Mouse (Mus musculus) right cerebral cortex, adult 18-20 months (tissue): ENCODE measurements at regions not wholly inside any gene's neighbourhood (a gene's known extent, or its start where the extent isn't known, plus 50 kb on each side); places are given as distances from the start of the nearest gene placed in this dataset.

Experiments used
- DNase-seq: peaks from one replicate; pipeline ENCODE4 v3.0.0; 2022; ENCODE audit warnings: mixed read lengths

DNA sequence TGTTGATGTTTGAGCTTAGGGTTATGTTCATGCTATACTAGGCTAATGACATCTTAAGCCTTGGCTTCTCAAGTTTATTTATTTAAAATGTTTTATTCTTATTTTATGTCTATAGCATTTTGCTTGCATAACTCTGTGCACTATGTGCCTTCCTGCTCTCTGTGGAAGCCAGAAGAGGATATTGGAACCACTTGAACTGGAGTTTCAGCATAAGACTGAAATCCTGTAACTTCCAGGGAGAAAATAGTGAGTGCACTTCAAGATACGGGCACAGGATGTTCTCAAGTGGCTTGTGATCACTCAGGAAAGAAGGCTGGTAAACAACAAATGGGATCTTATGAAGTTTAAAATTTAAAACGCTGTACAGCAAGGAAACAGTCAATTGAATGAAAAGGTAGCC is 257.0 kb upstream of the Gm10131 start:
- no peak for DNase-seq

DNA sequence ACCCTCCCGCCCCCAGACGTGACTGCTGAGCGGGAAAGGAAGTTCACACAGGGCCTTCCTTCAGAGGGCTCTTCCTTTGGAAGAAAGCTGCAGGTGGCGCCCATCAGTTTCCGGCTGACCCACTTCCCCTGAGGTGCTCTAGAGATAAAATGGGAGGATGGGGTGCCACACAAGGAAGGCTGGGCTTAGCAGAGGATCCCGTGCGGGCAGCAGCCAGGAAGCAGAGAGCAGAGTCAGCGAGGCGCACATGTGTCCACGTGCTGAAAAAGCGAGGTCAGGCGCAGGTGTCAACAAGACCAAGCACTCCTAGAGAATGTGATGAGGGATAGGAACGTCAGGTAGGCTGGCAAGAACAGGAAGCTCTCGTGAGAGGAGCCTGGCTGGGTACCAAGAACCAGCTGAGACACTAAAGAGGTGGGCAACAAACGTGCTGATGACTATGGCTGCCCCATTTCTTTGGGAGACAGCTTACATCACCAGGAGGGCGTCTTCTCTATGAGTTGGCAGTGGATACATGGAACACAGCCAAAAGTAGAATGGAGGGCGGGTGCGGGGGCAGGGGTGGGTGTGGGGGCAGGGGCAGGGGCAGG is 253.0 kb upstream of the Gm10131 start:
- no peak for DNase-seq

DNA sequence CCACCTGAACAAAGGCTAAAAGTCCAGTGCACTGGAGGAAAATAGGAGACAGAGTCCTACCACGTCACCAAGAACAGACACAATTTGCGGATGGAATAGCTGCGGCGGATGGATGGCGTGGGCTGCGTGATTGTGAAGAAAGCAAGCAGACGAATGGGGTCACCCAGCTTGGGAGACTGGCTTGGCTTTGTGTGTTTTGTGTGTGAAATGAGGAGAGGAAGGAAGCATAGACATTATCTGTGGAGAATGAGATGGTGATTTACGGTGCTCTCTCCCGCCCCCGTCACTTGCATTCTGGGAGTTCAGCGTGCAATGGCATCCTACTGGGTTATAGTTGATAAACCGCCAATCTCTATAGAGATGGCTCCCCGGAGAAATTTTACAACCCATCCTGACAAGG is 252.1 kb upstream of the Gm10131 start:
- no peak for DNase-seq

DNA sequence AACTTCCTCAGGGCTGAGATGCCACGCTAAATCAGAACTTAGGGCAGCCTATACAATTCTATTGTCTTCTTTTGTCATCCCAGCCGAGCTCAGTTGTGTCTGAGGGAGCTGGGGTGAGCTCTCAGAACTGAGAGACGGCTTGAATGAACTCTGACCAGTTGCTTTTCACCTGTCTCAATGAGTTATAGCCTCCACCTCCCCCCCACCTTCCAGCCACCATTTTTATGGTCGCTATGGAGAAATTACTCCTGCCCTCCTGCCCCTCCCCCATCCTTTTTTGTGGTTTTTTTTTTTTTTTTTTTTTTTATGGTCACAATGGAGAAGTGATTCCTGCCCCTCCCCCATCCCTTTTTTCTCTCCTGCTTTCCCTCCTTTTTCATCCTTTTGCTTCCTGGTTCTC is 251.6 kb upstream of the Gm10131 start:
- no peak for DNase-seq

DNA sequence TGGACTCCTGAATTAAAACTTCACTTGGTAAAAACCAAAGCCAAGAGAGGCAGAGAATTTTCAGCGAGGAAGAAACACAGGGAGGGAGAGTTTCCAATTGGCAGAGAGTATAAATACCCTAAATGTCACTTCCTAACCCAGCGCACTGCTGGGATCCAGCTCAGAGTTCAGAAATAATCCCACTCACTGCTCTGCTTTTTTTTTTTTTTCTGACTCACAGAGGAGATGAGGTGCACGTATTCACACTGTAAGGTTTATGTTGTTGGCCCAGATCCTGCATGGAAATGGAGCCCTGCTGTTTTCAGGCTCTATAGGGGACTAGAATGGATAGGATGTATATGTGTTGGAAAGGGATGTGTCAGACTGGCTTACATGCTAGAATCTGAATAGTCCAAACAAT is 249.8 kb upstream of the Gm10131 start:
- peak; percentile 24 for DNase-seq

DNA sequence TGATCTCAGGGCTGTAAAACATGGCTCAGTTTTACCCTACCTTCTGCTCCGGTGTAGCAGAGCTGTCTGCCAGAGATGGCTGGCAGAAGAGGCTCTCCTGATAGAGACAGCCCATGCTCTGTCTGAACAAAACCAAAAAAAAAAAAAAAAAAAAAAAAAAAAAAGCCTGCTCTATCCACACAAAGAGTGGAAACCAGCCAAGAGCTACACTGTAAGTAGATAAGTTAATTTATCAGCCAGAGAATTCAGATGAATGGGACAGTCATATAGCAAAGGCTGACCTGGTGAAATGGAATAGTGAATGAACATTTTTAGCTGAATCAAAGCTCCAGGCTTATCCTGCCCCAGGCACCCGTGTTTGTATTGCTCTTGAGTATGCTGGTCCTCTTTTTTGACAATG is 248.2 kb upstream of the Gm10131 start:
- no peak for DNase-seq

DNA sequence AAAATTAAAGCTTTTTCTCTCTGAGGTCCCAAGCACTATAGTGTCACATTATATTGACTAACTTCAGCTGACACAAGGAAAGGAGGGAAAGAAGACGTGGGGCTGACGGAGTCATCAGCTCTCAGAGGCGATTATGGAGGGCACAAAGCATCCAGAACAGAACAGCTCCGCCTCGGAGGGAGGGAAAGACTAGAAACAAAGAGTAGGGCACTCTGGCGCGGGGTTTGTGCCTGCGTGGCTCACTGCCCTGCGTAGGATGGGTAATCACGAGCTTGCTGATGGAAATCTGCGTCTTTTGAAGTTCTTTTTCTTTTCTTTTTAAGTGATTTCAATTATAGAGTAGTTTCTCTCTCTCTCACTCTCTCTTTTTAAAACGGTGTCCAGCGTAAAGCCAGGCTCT is 243.5 kb upstream of the Gm10131 start:
- no peak for DNase-seq

DNA sequence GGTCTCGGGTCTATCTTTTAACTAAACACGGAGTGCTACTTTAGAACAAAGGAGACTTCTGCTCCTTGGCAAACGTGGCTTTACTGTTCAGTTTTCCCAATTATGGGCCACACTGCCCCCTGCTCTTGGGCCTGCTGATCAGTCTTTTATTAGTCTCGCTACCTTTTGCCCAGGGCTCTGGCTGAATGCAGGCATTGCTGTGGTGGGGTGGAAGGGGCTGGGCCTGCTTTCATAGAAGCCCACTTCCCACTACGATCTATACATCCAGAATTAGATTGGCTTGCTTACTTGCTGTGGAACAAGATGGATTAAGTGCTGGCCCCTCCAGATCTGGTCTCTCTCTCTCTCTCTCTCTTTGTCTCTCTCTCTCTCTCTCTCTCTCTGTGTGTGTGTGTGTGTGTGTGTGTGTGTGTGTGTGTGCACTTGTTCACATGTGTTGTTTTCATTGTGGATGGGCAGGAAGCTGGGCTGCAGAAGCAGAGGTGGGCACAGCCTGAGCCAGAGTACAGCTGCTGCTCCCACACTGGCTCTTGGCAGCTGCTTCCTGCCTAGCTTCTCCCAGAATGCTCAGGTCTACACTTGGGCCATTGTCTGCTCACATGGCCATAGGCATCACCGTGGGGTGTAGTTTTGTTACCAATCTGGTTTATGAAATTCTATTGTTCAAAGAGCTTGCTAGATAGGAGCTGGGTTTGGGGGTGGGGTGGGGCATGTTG is 241.8 kb upstream of the Gm10131 start:
- DNase-seq: no peak

DNA sequence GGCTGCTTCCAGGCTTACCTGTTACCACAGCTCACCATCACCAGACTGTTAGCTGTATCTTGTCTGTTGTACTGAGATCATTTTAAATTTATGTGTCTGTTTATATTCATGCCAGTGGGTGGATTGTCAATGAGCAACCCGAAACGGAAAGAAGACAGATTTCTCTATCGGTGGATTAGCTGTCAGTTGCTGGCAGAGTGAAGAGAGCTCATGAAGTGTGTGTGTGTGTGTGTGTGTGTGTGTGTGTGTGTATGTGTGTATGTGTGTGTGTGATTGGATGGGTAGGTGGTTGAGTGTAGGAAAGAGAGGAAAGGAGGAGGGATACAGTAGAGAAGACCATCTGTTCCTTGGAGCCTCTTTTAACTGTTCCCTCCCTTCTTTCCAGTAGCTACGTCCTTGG is 223.3 kb upstream of the Gm10131 start:
- DNase-seq: peak; percentile 48

DNA sequence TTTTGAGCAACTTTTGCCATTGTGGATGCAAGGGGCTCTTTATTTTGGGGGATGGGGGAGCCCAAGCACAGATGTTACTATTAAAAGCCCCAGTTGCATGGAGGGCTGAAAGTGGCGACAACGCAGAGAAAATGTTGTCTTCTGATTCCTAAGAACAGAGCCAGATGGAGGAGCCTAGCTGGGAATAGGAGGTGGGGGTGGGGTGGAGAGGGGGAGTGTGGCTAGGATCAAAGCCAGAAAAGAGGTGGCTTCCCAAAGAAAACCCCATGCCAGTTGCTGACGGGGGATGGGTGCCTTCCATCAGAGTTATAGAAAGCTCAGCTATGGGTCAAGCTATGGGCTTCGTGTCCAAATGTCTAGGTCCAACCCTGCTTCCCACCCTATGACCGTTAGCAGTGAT is 220.1 kb upstream of the Gm10131 start:
- no peak for DNase-seq

DNA sequence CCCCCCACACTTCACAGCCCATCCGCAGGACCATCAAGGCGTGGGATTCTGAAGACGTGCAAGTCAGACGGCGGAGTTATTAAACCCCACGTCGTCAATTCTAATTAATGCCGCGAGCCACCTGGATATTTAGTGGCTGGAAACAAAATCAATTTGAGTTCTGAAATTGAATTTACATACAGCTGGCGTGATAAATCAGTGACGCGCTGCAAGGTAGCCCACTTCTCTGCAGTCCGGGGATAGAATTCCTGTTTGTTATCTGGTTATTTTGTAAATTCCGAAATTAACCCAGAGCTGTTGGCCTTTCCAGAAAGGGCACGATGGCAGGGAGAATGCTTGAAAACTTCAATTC is 215.1 kb upstream of the Gm10131 start:
- DNase-seq: no peak

DNA sequence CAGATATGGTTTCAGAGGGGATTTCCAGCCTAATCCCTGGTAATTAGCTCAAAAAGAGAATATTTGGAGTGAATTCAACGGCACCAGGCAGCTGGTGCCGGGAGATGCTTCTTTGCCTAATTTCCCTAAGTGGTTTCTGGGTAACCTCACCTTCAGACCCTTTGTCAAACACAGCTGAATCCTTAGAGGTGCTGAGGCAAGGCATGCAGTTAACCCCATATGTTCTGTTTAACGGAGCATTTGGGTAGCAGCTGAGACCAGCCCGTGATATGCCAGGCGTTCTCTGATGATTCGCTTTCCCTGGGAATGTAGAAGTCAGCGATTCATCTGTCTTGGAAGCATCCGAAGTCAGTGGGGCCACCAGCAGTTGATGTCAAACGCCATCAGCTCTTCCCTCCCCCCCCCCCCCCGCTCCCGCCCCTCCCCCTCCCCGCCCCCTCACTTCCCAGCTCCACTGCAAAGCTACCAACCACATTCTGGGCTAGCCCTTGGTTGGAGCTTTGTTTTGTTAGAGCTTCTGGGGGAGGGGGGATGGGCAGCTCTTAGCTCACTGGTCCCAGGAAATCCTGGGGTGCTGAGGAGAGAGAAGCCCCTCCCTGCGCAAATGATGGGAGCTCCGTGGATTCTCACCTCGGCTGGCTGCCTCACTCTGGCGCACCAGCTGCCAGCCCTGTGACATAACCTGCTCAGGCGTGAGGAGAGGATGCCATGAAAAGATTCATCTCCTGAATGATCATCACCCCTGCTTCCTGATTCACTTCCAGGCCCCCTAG is 214.5 kb upstream of the Gm10131 start:
- DNase-seq: peak; percentile 63

DNA sequence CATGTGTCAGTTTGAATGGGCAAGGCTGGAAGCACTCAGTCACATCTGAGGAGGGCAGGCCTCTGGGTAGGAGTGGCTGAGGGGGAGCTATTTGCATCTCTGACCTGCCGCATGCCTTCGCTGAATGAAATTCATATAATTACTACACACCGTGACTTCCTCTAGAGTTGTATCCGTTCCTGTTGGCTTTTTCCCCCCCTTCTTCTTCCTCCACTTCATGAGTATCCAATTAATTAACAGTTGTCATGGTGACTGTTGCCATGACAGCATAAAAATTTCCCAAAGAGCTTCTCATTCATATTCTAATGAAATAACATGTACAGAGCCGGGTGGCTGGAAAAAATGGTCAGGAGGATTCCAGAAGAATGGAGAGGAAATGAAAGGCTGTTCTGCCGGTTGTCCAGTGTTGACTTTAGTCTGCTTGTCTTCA is 208.6 kb upstream of the Gm10131 start:
- DNase-seq: peak; percentile 76

DNA sequence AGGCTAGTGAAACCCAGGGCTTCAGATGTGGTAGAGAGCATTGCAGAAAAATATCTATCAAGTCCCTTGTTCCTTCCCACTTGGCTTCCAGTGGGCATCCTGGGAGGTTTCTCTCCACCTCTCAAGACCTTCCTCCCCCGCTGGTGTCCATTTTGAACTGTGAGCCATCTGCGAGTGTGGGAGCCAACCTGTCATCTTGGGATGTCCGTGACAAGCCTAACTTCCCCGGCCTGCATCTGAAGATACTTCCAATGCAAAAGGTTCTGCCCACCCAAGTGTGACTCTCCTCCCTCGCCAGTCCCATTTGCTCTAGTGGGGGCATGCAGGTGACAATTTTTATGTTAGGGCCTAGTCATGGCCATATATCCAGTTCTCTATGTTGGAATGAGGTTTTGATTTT is 208.2 kb upstream of the Gm10131 start:
- DNase-seq: no peak

DNA sequence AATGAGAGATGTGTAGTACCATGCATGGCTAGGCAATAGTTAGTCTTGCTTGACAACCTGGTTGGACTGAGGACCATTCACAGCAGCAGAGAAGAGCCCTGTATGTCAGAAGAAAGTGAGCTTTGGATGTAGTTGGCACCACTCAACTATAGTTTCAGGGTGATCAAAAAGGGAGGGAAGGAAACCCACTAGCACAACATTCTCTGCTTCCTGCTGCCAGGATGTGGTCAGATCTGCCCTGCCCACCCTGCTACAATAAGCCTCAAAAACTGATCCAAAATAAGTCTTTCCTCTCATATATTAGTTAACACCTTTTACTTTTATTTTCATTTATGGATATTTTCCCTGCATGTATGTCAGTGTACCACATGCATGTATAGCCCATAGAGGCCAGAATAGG is 203.7 kb upstream of the Gm10131 start:
- DNase-seq: no peak

DNA sequence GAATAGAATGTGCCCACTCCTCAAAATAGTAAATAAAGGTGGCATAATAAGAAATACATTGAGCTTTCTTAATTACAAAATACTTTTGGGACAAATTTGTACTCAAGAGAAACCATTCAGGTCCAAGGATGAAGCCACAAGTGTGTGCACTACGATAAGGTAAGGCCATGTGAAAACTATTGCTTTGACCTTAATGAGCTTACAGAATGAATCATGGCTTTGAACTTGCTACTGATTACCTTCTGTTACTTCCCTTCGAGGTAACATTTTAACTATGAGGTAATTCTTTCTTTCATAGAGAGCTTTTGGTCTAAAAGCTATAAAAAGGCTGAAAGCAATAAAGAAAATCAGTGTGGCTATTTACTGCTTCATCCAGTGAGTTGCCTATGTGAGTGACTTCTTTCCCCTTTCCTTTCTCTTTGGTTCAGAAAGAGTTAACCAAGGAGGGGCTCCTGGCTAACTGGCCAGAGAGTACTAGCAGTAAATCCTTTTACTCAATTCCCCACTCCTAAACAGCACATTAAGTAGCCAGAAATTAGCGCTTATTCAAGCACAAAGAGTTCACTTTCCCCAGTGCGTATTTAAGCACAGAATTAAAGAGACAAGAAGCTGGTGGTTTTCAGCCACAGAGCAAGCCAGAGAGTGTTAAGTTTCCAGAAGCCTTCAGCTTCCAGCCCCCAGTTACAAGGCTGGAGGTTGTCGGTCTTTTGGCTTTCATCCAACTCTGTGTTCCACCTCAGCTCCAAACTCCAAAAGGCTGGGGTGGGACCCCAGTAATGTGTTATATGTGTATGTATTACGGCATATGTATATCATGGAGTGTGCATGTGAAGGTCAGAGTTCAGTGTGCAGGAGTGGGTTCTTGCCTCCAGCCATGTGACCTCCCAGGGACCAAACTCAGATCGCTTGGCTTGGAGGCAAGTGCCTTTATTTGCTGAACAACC is 194.3 kb upstream of the Gm10131 start:
- no peak for DNase-seq

DNA sequence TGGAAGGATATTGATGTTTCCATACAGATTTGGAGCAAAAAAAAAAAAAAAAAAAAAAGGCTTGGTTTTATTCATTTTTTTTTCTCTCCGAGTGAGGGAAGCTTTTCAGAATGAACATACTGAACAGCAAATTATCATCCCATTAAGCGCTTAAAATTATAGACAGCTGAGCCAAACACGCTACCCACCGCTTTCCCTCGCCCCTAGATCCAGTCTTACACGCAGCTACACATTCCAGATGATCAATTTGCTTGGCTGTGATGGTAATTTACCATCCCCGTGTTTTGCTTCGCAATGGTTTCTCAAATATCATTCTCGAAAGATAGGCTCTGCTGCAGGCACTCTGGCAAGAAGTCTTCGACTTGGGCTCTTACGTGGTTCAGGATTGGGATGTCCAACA is 192.3 kb upstream of the Gm10131 start:
- no peak for DNase-seq

DNA sequence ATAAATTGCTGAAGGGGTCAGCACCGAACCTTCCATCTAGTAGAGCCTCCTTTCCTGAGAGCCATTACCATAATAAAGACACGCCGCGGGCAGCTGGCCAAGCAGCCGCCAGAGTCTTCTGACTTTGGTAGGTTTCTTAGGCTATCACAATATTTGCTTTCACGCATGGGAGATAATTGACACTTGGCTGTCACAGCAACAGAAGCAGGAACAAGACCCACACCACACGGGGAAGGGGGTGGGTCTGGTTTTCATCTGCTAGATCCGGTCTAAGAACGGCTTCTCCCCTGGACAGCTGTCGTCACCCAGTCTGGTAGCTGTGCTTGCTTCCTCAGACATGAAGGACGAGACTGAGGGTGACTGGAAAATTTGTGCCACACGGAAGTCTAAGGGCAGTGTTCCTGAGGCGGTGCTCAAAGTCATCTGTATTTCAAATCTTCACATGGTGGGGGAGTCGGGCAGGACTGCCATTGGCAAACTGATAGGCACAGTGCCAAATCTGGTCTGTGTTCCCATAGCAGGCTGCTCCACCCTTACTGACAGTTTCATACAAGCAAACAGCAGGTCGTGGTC is 188.9 kb upstream of the Gm10131 start:
- DNase-seq: no peak

DNA sequence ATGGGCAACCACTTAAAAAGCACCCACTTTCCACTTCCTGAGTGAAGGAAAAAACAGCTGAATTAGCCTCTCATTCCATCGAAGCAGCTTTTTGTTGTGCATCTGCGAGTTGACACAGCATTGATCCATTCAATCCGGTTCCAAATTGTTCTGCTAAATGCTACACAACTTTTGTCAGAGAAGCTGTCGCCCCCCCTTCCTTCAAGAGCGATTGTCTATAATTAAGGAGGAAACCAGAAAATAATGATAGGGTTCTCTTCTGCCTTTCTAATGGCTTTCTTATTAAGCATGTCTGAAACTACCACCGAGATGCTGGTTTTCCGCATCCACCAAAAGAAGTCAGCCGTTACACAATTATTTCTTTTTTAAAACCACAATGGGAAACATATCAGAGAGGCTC is 183.2 kb upstream of the Gm10131 start:
- no peak for DNase-seq

DNA sequence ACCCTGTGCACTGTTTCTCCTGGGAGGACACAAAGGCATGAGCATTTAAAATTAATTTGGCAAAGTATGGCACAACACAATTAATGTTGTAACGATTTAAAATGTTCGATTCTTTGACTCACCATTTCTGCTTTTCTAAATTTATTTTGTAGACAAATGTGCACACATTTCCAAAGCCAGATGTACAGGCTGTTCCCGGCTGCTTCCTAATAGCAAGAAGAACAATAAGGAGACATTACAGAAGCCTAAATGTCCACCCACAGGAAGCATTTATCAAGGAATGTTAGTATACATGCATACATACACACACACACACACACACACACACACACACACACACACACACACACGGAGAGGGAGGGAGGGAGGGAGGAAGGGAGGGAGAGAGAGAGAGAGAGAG is 179.1 kb upstream of the Gm10131 start:
- DNase-seq: no peak

DNA sequence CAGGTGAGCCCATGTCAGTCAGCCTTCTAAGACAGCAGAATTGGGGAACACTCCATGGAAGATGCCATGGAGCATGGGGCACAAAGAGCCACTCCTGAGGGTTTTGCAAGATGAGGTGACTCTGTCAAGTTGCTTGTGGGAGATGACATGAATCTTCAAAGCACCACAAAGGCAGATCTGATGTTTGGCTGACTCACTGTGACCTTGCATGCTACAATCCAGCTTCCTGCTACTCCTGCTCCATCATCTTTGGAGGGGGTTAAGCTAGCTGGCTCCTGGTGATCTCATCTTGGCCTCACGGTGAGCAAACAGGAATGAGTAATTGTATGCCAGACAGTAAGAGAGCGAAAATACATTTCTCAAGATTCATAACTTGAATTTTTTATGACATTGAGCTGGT is 176.3 kb upstream of the Gm10131 start:
- no peak for DNase-seq

DNA sequence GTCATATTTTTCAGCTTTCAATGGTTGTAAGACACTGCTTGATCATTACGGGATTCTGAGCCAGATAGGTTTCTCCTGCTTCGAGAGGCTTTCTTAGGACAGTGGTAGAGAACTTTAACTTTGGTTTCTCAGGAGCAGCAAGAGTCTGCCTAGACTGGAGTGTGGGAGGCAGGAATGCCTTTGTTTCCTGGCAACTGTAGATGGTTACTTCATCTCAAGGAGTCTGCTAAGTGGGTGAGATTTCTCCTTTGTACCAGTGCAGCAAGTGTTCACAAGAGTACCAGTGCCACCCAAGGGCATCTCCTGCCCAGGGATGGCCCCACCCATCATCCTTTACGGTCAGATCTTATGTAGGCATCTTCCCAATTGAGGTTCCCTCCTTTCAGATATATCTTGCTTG is 173.0 kb upstream of the Gm10131 start:
- DNase-seq: no peak

DNA sequence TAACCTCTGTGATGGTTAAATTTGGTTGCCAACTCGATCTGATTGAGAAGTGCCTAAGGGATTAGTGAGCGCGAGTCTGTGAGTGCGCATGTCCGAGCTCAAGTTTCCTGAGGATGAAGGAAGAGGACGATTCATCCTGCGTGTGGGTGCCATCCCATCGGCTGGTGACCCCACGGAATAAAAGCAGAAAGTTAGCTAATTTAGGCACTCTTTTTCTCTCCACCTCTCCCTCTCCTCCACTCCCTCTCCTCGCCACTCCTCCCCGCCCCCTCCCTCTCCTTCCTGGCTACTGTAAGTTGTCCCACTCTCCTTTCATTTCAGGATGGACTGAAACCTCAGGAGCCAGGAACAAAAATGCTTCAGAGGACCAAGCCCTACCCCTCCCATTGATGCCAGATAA is 168.9 kb upstream of the Gm10131 start:
- DNase-seq: no peak
